Mouse (Mus musculus) CH12.LX (cell line): ENCODE measurements around the gene Fbxo7. TPM values are rescaled to one million over a fixed set of nuclear protein-coding genes. Genes with fewer than 3 reads are reported as not detected.

Experiments used
- DNase-seq: peaks from one replicate; pipeline ENCODE4 v3.0.0-alpha.2; 2013; ENCODE audit errors: extremely low read depth
- H3K27ac ChIP-seq: 2 replicates; pipeline ENCODE4 v1.5.1; 2012; ENCODE audit warnings: low read depth, mild to moderate bottlenecking, control low read depth, moderate library complexity; ENCODE audit not compliant: insufficient read depth
- H3K27me3 ChIP-seq: replicated peaks from 2 replicates; pipeline ENCODE3; 2012; ENCODE audit warnings: inconsistent platforms
- H3K36me3 ChIP-seq, 2 experiments: replicated peaks in 1 of 2; 2 replicates each; pipeline versions ENCODE3 to v1.6.1; 2012; ENCODE audit warnings: inconsistent platforms in 1 of 2, low read length in 1 of 2, mild to moderate bottlenecking in 1 of 2, mixed read lengths in 1 of 2, moderate library complexity in 1 of 2; ENCODE audit not compliant: control insufficient read depth in 1 of 2, insufficient read depth in 1 of 2
- H3K4me1 ChIP-seq, 2 experiments: 2 replicates each; pipeline ENCODE4 v1.6.1; 2012; ENCODE audit warnings: inconsistent platforms in 1 of 2, moderate library complexity in 1 of 2; ENCODE audit not compliant: insufficient read depth in 2 of 2, control insufficient read depth in 1 of 2
- H3K4me2 ChIP-seq: 2 replicates; pipeline ENCODE4 v1.6.1; 2012; ENCODE audit warnings: low read depth, mild to moderate bottlenecking, control low read depth; ENCODE audit not compliant: poor library complexity, insufficient read depth, severe bottlenecking
- H3K4me3 ChIP-seq, 3 experiments: fragments of 150-350 bp in 1 of 3; sonication (generic) in 1 of 3; replicated peaks in 1 of 3; 2 replicates each; pipeline versions ENCODE3 to v1.5.1; 2011 to 2012; ENCODE audit warnings: low read depth in 2 of 3, low read length in 2 of 3, mild to moderate bottlenecking in 2 of 3, moderate library complexity in 2 of 3, control low read depth in 1 of 3, improper control_type of control experiment in 1 of 3, inconsistent platforms in 1 of 3, mixed read lengths in 1 of 3; ENCODE audit not compliant: poor library complexity in 1 of 3
- H3K79me2 ChIP-seq: replicated peaks from 2 replicates; pipeline ENCODE4 v1.6.1; 2012; ENCODE audit warnings: mild to moderate bottlenecking, moderate library complexity; ENCODE audit not compliant: control insufficient read depth, poor library complexity, insufficient read depth, severe bottlenecking; ENCODE audit errors: extremely low read depth
- H3K9ac ChIP-seq: 2 replicates; pipeline ENCODE4 v1.6.1; 2012; ENCODE audit warnings: low read depth, mild to moderate bottlenecking, control low read depth, moderate library complexity; ENCODE audit not compliant: insufficient read depth
- H3K9me3 ChIP-seq: replicated peaks from 2 replicates; pipeline ENCODE3; 2012; ENCODE audit warnings: low read length, inconsistent platforms, mixed read lengths
- CTCF ChIP-seq, 2 experiments: IDR thresholded peaks in 1 of 2; conservative IDR thresholded peaks in 1 of 2; 2 replicates each; pipeline ENCODE4 v1.5.1; 2011 to 2012; ENCODE audit warnings: low read depth in 2 of 2, low read length in 2 of 2, improper control_type of control experiment in 1 of 2, inconsistent platforms in 1 of 2, mild to moderate bottlenecking in 1 of 2, moderate library complexity in 1 of 2
- E2F4 ChIP-seq: IDR thresholded peaks from 2 replicates; pipeline ENCODE4 v1.6.1; 2011; ENCODE audit warnings: low read depth, low read length, improper control_type of control experiment; ENCODE audit not compliant: insufficient replicate concordance
- EP300 ChIP-seq: IDR thresholded peaks from 2 replicates; pipeline ENCODE4 v1.6.1; 2011; ENCODE audit warnings: low read length, improper control_type of control experiment
- GABPA ChIP-seq: IDR thresholded peaks from 2 replicates; pipeline ENCODE4 v1.6.1; 2012; ENCODE audit warnings: low read depth, low read length, improper control_type of control experiment, inconsistent platforms; ENCODE audit not compliant: insufficient replicate concordance
- HCFC1 ChIP-seq: IDR thresholded peaks from 2 replicates; pipeline ENCODE4 v1.6.1; 2012; ENCODE audit warnings: low read depth, mild to moderate bottlenecking, inconsistent platforms, low read length, improper control_type of control experiment
- KAT2A ChIP-seq: IDR thresholded peaks from 2 replicates; pipeline ENCODE4 v1.6.1; 2012; ENCODE audit warnings: low read length, improper control_type of control experiment, inconsistent platforms; ENCODE audit not compliant: insufficient replicate concordance
- MAFK ChIP-seq: IDR thresholded peaks from 2 replicates; pipeline ENCODE4 v1.6.1; 2011; ENCODE audit warnings: low read length, improper control_type of control experiment; ENCODE audit not compliant: insufficient replicate concordance
- MAX ChIP-seq: IDR thresholded peaks from 2 replicates; pipeline ENCODE4 v1.6.1; 2011; ENCODE audit warnings: low read length, improper control_type of control experiment
- MXI1 ChIP-seq: IDR thresholded peaks from 2 replicates; pipeline ENCODE4 v1.6.1; 2011; ENCODE audit warnings: mild to moderate bottlenecking, low read depth, low read length, improper control_type of control experiment
- MYC ChIP-seq: IDR thresholded peaks from 2 replicates; pipeline ENCODE4 v1.6.1; 2011; ENCODE audit warnings: low read depth, mild to moderate bottlenecking, improper control_type of control experiment, low read length
- NRF1 ChIP-seq: IDR thresholded peaks from 2 replicates; pipeline ENCODE4 v1.6.1; 2014; ENCODE audit warnings: low read depth, mild to moderate bottlenecking, inconsistent platforms, low read length, improper control_type of control experiment, moderate library complexity
- PAX5 ChIP-seq: IDR thresholded peaks from 2 replicates; pipeline ENCODE4 v1.6.1; 2012; ENCODE audit warnings: low read length, inconsistent platforms, mixed read lengths
- POLR2A ChIP-seq: IDR thresholded peaks from 2 replicates; pipeline ENCODE4 v1.6.1; 2011; ENCODE audit warnings: low read depth, mild to moderate bottlenecking, improper control_type of control experiment, low read length
- USF2 ChIP-seq: conservative IDR thresholded peaks from 2 replicates; pipeline ENCODE4 v1.6.1; 2011; ENCODE audit warnings: low read depth, low read length, improper control_type of control experiment
- ZKSCAN1 ChIP-seq: IDR thresholded peaks from 2 replicates; pipeline ENCODE4 v1.6.1; 2012; ENCODE audit warnings: low read depth, inconsistent platforms, low read length, improper control_type of control experiment, borderline replicate concordance
- ZNF384 ChIP-seq: IDR thresholded peaks from 2 replicates; pipeline ENCODE4 v1.6.1; 2012; ENCODE audit warnings: low read depth, low read length, improper control_type of control experiment, inconsistent platforms
- dilution Hi-C: fragments of 300-500 bp; cut with MboI; formaldehyde crosslinking; loops from 2 replicates; pipeline ENCODE4 v1.14.3; 2020; ENCODE audit warnings: low sequenced_read_pairs; ENCODE audit not compliant: extremely low pct_unique_long_range_greater_than_20kb, extremely low pct_ligation_motif_present
- in situ Hi-C: fragments of 300-500 bp; cut with MboI; formaldehyde crosslinking; loops from 3 replicates; pipeline ENCODE4 v1.14.3; 2019; ENCODE audit warnings: low sequenced_read_pairs, low pct_ligation_motif_present, low pct_unique_long_range_greater_than_20kb, mixed read lengths
- polyA plus RNA-seq: library from polyadenylated mRNA; unstranded; fragments of >175 nt; gene quantifications from 2 replicates; pipeline ENCODE4 v1.2.1, GENCODE M21; 2012; ENCODE audit warnings: low read depth; ENCODE audit not compliant: insufficient read length
- total RNA-seq, 2 experiments: library from RNA; depleted of rRNA; stranded (reverse); fragments of 300-350 nt in 1 of 2; fragments of >200 nt in 1 of 2; gene quantifications; 2 replicates each; pipeline ENCODE4 v1.2.3; 2012 to 2014

The Fbxo7 gene
- total and polyA plus RNA-seq, 3 experiments = 13.1 to 18.7 (median 18.3) TPM

GRCm38 (mm10) chr10:86056297-86056903 lies 34.6 kb downstream of the Fbxo7 start:
- H3K4me1 ChIP-seq = no peaks in the 10 kb centered on the region; a peak in 1 of 4 replicates
- dilution Hi-C loops = no loop called here
- peaks cover 0 to 55% of the 10 kb centered on the region in 2 experiments for H3K36me3 ChIP-seq
- H3K27ac ChIP-seq = no peak overlapping the region
- TF ChIP-seq MAX = no peak
- peak in 1 of 2 experiments; percentile 32; a peak in 2 of 4 replicates for TF ChIP-seq CTCF (conservative IDR thresholded peaks at IDR 0.05 in 1 of 2, IDR thresholded peaks at IDR 0.05 in 1 of 2; ENCODE audit: low read depth in 2 of 2, low read length in 2 of 2)
- no peak for TF ChIP-seq EP300
- TF ChIP-seq PAX5 = no peak
- TF ChIP-seq, all 38 proteins: peak for 1
- in situ Hi-C loops = loop anchor here (10.0 kb wide), 2 partner anchors 238 to 398 kb away; no protein-coding TSS in a partner anchor
- no peak overlapping the region for H3K9ac ChIP-seq
- H3K4me3 ChIP-seq = no peak overlapping the region
- no peak overlapping the region for H3K4me2 ChIP-seq
- no peaks in the 10 kb centered on the region for H3K9me3 ChIP-seq
- no peaks in the 10 kb centered on the region for H3K27me3 ChIP-seq
- no peaks in the 10 kb centered on the region for H3K79me2 ChIP-seq
- DNase-seq = no peak

- Histone ChIP-seq H3K4me1 (no peaks in the 10 kb centered on the region; a peak in 1 of 4 replicates), H3K9me3 (peaks cover 3% of the 10 kb centered on the region), H3K4me2 (no peak overlapping the region), H3K27me3 (no peaks in the 10 kb centered on the region), H3K4me3 (no peak overlapping the region), H3K79me2 (no peaks in the 10 kb centered on the region), H3K27ac (no peak overlapping the region), H3K36me3 (peaks cover 0 to 47% of the 10 kb centered on the region in 2 experiments), H3K9ac (no peak overlapping the region)
- in situ Hi-C loops (loop anchor here (10.0 kb wide), 2 partner anchors 238 to 398 kb away; no protein-coding TSS in a partner anchor), dilution Hi-C loops (no loop called here)
- no peak for DNase-seq
- no peak for TF ChIP-seq HCFC1
- TF ChIP-seq ZKSCAN1 = no peak
- TF ChIP-seq NRF1 = no peak
- TF ChIP-seq E2F4 = no peak
- no peak for TF ChIP-seq KAT2A
- TF ChIP-seq USF2 = no peak
- TF ChIP-seq ZNF384 = no peak
- no peak for TF ChIP-seq MYC
- no peak for TF ChIP-seq POLR2A
- TF ChIP-seq MAFK = no peak
- no peak for TF ChIP-seq GABPA
- TF ChIP-seq MXI1 = no peak
Measured at GRCm38 (mm10) chr10:86057286-86057685, 35.5 kb downstream of the Fbxo7 start.
